Mouse (Mus musculus) heart, postnatal 4 days (tissue): ENCODE data around the gene Spryd3. TPM values are rescaled to one million over a fixed set of nuclear protein-coding genes. Genes with fewer than 3 reads are reported as not detected.
"Not testable (repeated sequence)": the region's sequence is repeated elsewhere in the genome, so short reads cannot be mapped to it uniquely, and the experiment has no call there.

ENCODE experiments used
- DNase-seq: peaks from one replicate; pipeline ENCODE4 v3.0.0; 2021
- total RNA-seq, 2 experiments: library from RNA; stranded (reverse); gene quantifications; 2 replicates each; pipeline ENCODE4 v1.2.3; 2021

Gene Spryd3
- total RNA-seq, 2 experiments from 2014 or later = 19.9 to 22.6 TPM

DNA sequence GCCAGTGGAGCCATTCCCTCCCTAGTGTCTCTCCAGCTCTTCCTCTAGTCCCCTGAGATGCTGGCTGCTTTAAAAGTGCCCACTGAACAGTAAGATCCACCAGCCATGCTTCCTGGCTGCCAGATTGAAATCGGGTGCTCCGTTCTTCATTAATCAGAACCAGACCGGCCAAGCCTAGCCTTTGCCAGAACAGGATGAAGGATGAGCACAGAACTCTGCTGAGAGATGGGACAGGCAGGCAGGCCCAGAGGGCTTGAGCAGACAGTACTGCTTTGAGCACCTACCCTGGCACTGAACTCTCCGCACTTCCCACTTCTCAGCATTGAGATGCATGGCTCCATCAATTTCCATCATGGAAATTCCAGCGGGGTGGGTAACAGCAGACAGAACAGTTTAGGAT, 36.8 kb downstream of the Spryd3 start:
- peak; percentile 17 for DNase-seq

DNA sequence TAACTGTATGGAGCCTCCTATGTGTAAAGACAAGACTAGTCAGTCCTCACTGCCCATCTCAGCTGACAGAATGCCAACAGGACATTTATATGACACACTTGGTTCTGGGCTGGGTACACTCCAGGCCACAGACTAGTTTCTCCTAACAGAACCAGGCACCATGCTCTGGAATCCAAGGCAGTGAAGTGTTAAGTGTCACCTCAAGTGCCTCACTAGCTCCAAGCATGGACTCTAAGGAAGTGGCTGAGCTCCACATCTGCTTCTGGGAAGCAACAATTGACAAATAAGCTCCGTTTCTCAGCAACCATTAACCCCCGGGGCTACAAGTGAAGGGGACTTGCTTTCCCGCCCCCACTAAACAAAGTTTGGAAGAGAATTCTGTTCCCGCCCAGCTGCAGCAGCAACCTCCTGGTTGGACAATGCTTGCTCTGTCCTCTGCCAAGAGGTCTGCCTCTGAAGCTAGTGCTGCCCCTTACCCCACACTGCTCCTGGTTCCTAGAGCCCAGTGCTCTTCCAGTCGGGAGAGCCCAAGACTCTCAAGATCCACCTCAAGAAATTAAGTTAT, 38.0 kb downstream of the Spryd3 start:
- peak; percentile 59 for DNase-seq

DNA sequence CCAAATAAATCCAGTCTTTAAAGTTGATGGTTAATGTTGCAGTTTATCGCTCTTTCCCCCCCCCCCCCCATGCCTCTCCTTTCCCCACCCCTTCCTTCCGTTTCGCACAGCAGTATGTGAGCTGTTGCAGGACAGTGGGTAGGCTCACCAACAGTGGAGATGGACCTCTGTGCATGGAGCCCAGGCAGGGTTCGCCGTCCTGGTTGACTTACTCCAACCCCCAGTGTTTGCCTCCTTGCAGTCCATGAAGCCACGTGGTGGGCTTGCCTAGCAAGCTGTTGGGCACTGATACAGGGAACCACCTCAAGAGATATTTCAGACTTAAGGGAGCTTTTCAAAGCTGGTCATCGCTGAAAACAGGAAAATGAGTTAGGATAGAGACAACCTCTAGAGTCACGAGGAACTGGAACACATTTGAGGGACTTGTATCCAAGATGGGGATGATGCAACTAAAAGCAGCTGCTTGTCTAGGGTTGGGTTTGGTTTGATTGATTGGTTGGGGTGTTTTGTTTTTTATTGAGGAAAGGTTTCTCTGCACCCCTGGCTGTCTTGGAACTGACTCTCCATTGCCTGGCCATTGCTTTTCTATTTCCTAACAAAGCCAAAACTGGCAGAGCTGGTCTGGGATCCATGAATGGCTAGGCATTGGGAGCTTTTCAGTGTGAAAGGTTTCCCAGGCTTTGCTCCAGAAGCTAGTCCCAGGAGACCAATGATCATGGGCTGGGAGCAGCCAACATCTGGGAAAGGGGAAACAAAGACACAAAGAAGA, 38.7 kb downstream of the Spryd3 start:
- peak; percentile 52 for DNase-seq

DNA sequence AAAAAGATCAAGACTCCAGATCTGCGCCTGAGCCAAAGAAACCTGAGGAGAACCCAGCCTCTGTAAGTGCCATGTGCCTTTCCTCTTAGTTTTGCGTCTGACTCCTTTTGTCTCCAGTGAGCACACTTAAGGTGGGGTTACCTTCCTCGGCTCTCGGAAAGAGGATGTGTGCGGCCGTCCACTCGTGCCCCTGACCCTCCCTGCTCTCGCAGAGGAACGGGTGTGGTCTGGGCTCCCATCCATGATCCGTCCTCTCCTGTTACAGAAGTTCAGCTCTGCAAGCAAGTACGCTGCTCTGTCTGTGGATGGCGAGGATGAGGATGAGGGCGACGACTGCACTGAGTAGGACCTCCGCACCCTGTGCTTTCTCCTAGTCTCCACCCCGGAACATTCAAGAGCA, 41.0 kb downstream of the Spryd3 start:
- DNase-seq = peak; percentile 14

DNA sequence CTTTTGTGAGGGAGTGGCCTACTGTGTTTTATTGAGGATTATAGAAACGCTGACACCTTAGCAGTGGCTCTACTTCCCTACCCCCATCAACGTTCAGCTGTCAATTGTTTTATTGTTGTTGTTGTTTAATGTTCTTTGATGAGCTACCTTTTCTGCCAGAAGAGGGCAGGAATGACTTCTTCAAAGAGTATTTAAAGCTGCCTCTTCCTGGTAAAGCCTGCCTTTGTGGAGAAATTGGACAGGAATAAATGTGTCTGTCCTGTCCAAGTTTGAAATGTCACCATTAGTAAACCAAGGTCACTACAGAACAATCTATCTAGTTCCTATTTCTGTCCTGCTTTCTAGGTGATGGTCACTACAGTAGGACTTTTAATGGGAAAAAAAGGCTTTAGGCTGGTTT, 41.9 kb downstream of the Spryd3 start:
- DNase-seq = no peak

DNA sequence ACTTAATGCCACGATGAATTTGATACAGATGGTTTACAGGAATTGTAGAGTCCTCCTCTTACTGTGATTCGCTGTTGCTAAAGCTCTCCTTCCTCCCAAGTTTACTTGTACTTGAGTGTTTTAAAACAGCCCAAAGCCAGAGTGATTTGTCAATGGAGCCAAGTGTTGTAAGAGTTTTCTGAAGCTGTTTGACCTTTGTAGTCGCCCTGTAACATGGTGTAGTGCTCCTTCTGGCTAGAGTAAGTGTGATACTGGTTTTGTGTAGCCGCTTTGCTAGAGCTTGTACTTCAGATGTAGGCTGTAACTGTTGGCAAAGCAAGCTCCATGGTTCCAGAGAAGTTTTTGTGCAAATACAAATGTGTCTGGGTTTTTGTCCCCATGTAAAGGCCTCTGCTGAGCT, 43.8 kb downstream of the Spryd3 start:
- DNase-seq = no peak

DNA sequence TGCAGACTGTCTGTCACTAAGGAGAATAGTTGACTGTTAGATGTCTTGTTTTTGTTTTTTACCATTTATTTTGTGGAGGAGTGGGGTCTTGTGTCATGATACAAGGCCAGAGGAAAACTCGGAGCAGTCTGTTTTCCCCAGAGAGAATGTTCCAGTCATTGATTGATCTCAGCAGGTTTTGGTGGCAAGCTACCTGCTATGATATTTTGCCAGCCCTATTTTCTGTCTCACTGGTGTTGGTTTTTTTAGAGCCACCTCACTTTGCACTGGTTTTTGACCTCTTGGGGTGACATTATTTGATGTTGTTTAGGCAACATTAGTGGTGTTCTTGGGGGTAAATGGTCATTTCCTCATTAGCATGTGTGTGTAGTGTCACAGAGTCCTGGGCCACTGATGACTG, 44.3 kb downstream of the Spryd3 start:
- DNase-seq = no peak

DNA sequence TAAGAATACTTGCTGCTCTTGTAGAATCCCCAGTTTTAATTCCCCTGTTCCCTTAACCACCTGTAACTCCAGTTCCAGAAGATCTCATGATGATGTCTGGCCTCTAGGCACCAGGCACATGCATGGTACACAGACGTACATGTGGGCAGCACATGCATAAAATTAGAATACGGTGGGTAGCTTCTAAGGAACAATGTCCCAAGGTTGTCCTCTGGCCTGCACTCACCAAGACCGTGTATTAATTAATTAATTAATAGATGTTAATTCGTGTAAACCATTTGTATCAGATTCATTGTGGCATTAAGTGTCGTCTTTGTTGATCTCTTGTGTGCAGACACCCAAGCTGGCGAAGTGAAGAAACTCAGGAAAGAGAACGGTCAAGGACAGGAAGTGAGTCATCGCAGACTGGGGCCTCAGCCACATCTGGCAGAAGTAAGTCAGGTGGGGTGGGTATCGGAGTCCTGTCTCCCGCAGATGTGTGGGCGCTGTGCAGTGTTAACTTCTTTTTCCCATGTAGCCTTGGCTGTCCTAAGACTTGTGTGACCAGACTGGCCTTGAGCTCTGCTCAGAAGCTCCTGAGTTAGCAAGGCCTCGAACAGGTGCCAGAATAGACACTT, 44.9 kb downstream of the Spryd3 start:
- DNase-seq = no peak

DNA sequence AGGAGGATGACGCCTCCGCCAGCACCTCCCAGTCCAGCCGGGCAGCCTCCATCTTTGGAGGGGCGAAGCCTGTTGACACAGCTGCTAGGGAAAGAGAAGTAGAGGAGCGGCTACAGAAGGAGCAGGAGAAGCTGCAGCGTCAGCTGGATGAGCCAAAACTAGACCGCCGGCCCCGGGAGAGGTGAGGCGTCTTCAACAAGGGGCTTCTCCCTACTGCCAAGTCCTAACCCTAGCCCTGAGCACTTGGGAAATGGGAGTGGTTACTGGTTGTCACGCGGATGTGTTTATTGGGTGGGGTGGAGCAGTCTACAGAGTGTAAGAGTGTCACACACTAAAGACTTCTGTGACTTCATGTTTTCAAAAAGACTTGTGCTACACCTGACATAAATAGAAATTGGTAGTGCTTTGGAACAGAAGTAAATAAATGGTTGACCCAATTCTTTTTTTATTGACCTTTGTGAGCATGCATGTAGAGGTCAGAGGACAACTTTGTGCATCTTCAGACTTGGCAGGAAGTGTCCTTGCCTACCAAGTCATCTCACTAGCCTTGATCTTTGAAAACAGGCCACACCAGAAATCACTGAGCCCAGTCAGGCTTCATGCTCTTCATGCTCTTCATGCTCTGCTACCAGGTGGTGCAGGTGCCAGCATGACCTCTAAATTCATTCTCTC, 46.0 kb downstream of the Spryd3 start:
- DNase-seq = peak; percentile 12

DNA sequence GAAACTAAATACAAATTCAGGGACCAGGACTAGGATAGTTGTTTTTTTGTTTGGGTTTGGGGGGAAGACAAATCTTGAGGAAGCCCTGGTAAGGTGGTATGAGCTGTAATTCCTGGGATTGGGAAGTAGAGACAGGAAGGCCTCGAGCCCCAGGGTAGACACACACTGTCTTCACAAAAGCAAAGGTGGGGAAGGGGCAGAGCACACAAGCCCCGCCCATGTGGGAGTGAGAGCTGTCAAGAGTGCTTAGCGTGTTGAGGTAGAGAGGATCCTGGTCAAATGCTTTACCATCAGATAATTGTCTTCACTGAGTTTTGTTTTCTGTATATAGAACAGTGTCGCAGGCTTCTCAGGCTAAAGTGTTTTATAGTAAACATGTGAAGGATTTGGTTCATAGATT, 53.0 kb downstream of the Spryd3 start:
- no peak for DNase-seq

DNA sequence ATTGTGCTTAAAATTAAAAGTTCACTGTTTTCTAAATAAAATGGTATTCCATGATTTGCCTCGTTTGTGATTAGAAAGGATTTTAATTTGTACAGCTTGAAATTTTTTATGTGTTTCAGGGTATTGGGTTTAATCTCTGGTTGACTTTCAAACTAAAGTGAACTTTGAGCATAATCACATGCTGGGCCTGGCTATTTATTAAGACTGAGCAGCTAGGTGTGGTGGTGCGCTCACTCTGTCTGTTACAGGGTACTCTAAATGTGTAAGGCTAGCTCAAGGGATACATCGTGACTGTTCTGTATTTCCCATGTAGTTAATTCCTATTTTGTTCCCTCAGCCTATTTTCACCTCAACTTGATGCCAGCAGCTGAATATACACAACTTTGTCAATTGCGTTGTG, 53.9 kb downstream of the Spryd3 start:
- DNase-seq = no peak

DNA sequence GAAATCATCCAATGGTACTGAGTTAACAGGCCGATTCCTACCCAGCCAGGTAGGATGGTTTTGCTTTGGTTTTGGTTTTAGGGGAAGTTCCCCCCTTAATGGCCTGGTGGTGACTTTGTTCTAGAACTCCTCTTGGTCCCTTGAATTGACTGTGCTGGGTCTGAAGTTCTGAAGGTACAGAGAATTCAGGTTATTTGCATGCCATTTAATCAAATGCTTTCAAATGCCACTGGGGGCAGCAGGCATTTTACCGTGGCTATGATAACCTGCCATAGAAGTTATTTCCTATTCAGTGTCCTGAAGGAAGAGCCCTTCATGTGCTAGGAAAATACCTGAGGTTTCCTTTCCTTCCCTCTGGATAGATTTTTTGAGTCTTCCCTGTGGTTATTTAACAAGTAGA, 55.6 kb downstream of the Spryd3 start:
- no peak for DNase-seq

DNA sequence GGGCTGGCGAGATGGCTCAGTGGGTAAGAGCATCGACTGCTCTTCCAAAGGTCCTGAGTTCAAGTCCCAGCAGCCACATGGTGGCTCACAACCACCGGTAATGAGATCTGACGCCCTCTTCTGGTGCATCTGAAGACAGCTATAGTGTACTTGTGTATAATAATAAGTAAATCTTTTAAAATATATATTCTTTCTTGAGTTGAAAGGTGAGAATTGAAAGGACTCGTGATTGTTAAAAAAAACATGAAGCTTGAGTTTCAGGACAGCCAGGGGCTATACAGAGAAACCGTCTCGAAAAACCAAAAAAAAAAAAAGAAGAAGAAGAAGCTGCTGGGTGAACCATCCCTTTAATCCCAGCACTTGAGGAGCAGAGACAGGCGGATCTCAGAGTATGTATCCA, 56.1 kb downstream of the Spryd3 start:
- not testable (repeated sequence) for DNase-seq

DNA sequence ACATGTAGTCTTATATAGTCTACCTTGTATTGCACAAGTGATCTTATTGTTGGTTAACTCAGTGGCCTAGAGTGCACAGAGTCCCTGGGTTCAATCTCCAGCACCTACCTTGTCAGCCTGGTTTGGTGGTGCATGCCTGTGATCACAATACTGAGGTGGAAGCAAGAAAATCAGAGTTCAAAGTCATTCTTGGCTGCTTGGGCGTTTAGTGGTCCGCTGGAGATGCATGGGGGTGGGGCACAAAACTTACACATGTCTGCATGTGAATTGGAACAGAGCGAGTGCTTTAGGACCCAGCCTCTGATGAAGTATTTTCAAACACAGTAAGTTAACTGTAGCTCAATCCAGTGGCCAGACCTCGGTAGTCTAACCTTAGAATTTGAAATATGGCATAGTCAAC, 56.8 kb downstream of the Spryd3 start:
- no peak for DNase-seq

DNA sequence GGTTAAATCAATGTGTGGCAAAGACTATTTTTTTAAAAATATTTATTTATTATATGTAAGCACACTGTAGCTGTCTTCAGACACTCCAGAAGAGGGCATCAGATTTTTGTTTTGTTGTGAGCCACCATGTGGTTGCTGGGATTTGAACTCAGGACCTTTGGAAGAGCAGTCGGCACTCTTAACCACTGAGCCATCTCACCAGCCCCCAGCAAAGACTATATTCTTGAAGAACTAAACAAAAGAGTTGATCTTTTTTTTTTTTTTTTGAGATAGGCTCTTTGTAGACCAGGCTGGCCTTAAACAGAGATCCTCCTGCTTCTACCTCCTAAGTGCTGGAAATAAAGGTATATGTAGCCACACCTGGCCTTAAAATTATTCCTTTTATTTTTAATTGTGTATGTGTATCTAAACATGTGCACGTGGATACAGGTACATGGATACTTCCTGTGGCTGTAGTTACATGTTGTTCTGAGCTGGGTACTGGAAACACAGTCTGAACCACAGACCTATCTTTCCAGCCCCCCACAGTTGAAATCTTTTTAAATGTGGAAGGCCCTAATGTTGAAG, 58.8 kb downstream of the Spryd3 start:
- no peak for DNase-seq

DNA sequence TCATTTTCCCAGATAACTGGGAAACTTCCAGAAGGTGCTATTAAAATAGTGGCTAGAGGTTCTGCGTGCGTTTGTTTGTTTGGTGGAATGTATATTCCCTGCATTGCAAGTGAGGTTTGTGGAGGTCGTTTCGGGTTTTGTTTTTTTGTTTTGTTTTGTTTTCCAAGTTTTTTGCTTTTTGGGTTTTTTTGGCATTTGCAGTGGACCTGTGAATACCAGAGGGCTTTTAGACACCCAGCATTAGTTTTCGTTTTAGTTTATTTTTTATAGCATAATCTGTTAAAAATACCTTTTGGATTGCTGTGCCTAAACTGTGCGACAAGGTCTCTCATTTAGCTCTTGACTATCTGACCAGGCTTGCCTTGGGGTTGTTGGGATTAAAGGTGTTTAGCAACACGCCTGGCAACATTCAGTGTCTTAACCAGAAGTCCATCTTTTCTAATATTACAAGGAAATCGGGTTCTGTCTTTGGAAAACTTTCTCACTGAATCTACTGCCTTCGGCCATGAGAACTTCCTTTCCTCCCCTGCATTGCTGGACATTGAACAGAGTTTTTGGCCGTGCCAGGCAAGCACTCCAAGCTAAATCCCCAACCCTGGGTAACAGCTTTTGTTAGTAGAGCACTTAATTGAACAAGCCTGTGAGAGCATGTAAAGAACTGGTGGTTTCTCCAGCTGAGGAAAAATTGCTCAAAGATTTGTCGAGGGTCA, 61.0 kb downstream of the Spryd3 start:
- DNase-seq = no peak

DNA sequence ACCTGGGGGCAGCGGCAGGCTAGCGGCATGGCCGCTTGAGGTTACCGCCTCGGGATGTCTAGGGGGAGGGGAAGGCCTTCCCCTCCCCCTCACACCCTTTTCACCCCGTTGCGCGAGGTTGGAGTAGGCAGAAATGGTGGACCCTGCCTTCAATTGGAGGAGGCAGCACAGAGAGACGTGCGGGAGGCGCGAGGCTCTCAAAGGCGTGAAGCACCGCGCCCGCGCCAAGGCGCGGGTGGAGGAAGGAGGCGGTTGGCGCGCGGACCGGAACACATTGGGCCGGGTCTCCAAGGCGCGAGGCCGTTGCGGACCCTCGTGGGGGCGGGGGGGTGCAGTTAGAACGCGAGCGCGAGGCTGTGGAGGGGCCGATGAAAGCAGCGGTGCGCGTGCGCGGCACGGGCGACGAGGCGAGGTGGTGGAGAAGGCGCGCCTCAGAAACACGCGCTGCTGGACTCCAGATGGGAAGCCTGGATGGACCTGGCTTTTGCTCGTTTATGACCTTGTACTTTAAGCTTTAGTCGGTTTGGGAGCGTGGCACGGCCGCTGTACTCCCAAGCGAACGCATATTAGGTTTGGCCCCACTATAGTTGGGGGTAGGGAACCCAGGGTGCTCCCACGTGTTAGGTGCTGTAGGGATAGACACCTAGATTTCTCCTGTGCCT, 61.8 kb downstream of the Spryd3 start:
- peak; percentile 73 for DNase-seq

DNA sequence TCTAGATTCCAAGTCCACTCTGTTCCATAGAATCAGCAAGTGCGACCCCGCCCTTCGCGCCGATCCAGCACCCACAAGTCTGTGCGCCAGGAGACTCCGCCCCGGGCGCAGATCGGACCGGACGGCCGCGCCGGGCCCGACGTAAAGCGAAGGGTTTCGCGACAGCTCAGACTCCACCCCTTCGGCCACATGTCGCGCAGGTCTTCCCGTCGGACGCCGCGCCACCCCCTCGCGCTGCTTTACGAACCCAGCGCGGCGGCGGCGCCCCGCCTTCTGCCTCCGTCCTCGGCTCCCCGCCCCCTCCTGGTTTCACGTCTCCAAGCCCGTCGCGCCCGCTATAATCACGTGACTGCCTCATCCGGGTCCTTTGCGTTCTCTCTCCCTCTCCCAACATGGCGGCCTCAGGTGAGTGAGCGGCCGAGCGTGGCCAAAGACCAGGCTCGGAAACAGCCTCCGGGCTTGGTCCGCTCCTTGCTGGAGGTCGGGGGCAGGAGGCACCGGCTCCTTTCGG, 62.4 kb downstream of the Spryd3 start, which contains the start of gene Eif4b:
Gene Eif4b (plus strand): TSS at position 215 of the 511 bp plus-strand sequence.
- peak; percentile 99 for DNase-seq

DNA sequence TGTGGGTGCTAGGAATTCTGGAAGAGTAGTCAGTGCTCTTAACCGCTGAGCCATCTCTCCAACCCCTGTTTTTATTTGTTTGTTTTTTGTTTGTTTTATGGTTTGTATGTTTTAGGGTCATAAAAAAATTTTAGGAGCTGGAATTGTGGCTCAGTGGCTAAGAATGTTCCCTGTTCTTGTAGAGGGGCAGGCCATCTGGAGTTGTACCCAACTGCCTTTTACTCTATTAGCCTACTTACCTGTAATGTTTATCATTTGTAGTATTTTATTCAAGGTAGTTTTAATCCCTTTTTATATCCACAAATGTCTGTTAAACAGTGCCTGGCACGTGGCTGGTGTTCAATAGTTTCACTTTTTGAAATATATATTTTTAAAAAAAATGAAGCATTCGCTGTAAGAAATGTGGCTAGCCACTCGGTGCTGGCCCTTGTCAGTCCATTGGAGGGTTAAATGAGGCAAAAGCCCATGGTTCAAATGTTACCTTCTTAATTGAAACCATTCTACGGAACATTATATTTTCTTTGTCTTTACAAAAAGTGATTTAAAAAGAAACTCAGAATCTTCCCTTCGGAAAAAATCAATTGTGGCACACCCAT, 63.0 kb downstream of the Spryd3 start:
- no peak for DNase-seq

DNA sequence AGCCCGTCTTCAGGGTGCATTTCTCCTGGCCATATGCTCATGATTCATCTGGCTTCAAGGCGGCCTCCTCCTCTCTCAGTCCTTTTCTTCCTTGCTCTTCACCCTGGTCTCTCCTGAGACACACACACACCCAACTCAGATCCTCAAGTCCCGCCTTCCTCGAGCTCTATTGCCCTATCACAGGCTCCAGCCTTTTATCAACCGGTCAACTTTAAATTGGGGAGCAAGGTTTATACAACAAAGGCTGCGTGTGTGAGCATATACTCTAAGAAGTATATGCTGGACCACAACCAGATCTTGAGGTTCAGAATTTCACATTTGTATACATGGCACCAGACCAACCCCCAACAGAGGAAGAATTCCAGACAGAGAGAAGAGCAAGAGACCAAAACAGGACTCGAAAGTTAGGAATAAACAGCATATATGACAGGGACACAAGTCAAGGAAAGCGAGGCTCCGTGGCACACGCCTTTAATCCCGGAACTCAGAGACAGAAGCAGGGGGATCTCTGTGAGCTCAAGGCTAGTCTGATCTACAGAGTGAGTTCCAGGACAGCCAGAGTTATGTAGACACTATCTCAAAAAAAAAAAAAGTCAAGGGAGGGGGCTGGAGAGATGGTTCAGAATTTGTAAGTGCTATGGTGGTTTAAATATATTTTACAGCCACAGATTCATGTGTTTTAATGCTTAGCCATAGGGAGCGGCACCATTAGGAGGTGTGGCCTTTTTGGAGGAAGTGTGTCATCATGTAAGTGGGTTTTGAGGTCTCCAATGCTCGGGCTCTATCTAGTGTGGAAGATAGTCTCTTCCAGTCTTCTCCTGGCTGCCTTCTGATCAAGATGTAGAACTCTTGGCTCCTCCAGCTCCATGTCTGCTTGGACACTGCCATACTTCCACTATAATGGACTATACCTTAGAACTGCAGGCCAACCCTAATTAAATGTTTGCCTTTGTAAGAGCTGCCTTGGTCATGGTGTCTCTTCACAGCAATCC, 65.3 kb downstream of the Spryd3 start:
- no peak for DNase-seq
